Mouse (Mus musculus): ENCODE results near the gene Vmn1r16. TPM values are rescaled to one million over a fixed set of nuclear protein-coding genes. Genes with fewer than 3 reads are reported as not detected.
"Not testable (repeated sequence)": the region's sequence is repeated elsewhere in the genome, so short reads cannot be mapped to it uniquely, and the experiment has no call there.

Vmn1r16 gene
- not detected for total RNA-seq (2022)

DNA sequence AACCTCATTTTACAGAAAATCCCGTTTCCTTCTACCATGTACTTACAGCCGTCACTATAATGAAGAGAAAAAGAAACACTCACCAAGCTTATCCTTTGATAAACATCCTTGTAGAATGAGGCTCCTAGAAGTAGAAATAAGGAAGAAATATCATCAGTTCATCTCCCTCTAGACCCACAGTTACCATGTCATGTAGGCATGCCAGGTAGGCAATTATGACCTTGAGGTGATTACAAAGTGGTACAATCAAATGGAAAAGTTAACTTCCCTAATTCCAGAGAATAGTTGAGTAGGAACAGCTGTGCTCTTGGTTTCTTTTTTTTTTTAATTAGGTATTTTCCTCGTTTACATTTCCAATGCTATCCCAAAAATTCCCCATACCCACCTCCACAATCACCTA lies at the start of gene Vmn1r16:
Vmn1r16 (minus strand) TSS at position 101 of the 400 bp plus-strand sequence.
- no peak for DNase-seq (ENCODE audit: low spot score in 2 of 2)

DNA sequence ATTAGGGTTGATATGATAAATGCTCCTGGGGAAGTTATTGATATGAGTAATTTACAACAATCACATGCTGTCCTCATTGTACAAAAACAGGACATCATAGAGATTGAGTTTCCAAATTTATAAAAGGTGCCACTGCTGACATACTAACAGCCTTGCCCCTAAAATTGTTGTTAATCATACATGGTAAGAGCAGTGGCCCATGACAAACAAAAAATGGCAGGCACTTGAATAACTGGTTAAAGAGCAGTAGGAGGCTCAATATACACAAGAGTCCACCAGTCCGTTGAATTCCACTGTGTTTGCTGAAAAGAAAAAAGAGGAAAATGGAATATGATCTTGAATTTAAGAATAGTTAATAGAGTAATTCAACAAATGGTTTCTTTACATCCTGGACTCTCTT lies 38.2 kb upstream of the Vmn1r16 start:
- no peak for DNase-seq (ENCODE audit: low spot score in 2 of 2)

DNA sequence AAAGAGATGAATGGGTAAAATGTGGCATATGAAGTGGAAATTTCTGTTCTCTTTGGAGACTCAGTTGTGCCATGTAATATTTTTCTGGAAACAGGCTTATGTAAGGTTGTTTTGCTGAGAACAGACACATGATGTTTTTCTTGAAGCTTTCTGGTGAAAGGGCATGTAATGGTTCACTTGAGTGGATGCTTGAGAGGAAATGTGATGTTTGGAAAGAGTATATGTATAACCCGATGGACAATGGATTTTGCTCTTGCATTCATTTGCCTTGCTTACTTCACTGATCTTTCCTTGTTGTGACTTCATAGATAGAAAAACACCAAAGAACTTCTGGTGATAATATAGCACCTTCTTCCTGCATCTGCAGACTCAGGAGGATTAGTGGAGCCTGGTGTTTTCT lies 36.6 kb upstream of the Vmn1r16 start:
- DNase-seq (ENCODE audit: low spot score in 2 of 2) = not testable (repeated sequence)

DNA sequence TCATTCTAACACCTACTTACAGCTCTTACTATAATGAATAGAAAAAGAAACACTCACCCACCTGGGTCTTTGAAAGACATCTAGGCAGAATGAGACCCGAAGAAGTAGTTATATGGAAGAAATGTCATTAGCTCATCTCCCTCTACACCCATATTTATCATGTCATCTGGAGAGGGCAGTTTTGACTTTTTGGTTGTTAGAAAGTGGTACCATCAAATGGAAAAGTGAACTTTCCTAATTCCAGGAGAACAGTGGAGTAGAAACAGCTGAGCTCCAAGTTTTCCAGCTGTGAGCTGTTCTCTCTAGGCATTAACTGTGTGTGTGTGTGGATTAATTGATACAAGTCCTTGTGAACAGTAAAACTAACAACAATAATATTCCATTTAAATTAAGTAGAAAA lies 34.3 kb upstream of the Vmn1r16 start, which contains the start of gene Vmn1r17:
Vmn1r17 (minus strand) TSS at position 101 of the 400 bp plus-strand sequence.
- no peak for DNase-seq (ENCODE audit: low spot score in 2 of 2)

DNA sequence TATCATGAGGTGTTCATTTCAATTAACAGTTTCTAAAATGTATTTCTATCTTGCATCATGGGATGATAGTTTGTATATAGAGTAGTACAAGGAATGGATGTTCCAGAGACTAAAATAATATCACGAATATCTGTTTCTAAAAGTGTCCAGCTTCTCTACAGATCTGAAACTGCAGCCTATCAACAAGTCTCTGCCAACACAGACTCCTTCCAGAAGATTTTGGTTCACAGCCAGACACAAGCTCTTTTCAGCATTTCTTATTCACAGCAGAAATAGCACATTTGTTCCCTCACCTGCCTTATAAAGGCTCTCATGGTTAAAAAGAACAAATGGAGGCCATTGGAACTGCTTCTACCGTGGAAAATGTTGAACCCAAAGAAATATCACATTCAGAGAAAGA lies 27.6 kb upstream of the Vmn1r16 start:
- no peak for DNase-seq (ENCODE audit: low spot score in 2 of 2)

DNA sequence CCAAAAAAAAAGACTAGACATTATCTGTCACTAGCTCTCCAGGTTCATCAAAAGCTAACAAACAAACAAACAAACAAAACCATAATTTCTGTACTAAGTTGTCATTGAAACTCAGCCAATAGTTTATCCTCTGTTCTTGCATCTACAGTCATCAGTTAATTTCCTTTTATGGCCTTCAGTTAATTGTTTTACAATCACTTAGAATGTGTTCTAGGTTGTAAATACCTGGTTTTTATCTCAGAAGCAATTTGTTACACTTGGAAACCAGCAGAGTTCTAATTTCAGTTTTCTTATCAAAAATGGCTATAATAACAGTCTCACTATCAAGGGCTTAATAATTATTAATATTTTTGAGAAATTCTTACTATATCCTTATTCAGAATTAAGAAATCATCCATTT lies 3.1 kb downstream of the Vmn1r16 start:
- no peak for DNase-seq (ENCODE audit: low spot score in 2 of 2)

DNA sequence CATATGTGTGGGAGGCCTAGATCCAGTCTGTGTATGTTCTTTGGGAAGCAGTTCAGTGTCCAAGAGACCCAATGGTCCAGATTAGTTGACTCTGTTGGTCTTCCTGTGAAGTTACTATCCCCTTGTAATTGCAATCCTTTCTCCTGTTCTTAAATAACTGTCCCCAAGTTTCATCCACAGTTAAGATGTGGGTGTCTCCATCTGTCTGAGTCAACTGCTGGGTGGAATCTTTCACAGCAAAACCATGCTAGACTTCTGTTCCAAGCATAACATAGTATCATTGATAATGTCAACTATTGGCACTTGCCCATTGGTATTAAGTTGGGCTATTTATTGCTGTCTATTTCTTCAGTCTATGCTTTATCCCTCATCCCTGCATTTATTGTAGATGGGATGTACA lies 50.3 kb downstream of the Vmn1r16 start:
- DNase-seq (ENCODE audit: low spot score in 2 of 2) = no peak

DNA sequence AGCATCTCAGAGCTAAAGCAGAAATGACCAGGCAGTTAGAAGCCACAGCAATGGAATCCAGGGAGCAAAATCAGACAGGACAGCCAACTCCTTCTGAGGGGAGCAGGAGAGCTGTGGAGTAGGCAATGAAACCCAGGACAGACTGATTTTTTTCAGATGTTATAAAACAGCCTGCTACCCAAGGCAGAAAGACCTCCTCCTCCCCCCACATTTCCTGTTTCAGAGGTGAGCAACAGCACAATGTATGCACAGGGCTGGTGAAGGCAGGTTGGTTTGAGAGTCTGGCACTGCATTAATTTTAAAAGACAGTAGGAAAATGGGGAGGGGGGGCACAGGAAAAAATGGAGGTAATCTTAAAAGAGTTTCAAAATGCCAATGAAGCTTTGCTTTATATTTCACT lies 56.8 kb downstream of the Vmn1r16 start:
- no peak for DNase-seq (ENCODE audit: low spot score in 2 of 2)

DNA sequence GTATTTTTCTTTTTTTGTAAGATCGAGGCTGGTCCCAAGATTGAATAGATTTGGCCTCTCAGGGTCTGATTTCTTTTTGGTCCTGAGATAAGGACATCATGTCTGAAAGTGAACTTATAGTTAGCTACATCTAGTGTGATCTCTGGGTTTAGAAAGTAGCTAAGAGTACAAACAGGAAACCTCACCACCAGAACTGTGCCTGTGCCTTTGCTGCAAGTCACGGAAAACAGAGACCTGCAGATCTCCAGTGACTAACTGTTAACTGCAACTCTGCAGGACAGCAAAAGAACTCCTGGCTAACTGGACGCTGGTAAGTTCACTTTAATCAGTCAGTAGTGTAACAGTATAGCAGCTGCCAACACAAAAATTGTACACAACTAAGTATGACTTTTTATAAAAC lies 57.4 kb downstream of the Vmn1r16 start:
- no peak for DNase-seq (ENCODE audit: low spot score in 2 of 2)

Other genes with a start within 250 kb of the Vmn1r16 start
- not detected for gene Vmn1r10, start 220.0 kb downstream of the Vmn1r16 start, total RNA-seq (2022)
- not detected for gene Vmn1r11, start 196.0 kb downstream of the Vmn1r16 start, total RNA-seq (2022)
- not detected for gene Vmn1r12, start 172.6 kb downstream of the Vmn1r16 start, total RNA-seq (2022)
- gene Vmn1r13, start 126.2 kb downstream of the Vmn1r16 start, total RNA-seq (2022) = not detected
- gene Vmn1r14, start 97.8 kb downstream of the Vmn1r16 start, total RNA-seq (2022) = not detected
- gene Vmn1r15, start 71.5 kb downstream of the Vmn1r16 start, total RNA-seq (2022) = not detected
- gene Vmn1r17, start 34.2 kb upstream of the Vmn1r16 start, total RNA-seq (2022) = not detected
- under 1 TPM in 3 of 4 experiments, not detected in 1; 0.02 to 0.05 (median 0.04) TPM for gene Vmn1r18, start 66.3 kb upstream of the Vmn1r16 start, total RNA-seq (2022)
- gene Vmn1r19, start 74.3 kb upstream of the Vmn1r16 start, total RNA-seq (2022) = not detected
- not detected for gene Vmn1r20, start 99.4 kb upstream of the Vmn1r16 start, total RNA-seq (2022)
- gene Ppm1k, start 206.0 kb upstream of the Vmn1r16 start, total RNA-seq (2022) = 100 to 1,000 TPM in 1 of 4 experiments, 10 to 100 TPM in 3; 84.3 to 108 (median 91.8) TPM

All from left cerebral cortex, adult 8-10 months (tissue).